In genomic region chr1:78490143-78490542, GRCm38 (mm10) we compare ENCODE assay signal across 18 mouse cellular contexts. TPM values are rescaled to one million over a fixed set of nuclear protein-coding genes. Genes with fewer than 3 reads are reported as not detected.
DNase-seq lines count a peak whose midpoint lies in the region; ATAC-seq and TF ChIP-seq lines count a peak whose summit lies in the region.
"Had no signal": no experiment of that assay in that cellular context is flagged by ENCODE, and none has a peak within 500 bp of the region (broad histone marks: within the 10 kb centered on the region; RNA-seq: fewer than 3 reads in every experiment).

No protein-coding gene starts in this region.

- H3K9ac ChIP-seq in kidney, embryonic 15.5 days: no peak overlapping the region
- peak overlapping the region; percentile 76; the same call in 1 of the 2 replicates for H3K9ac ChIP-seq in ES-Bruce4 (ENCODE audit: low read depth, poor library complexity, severe bottlenecking)
- no peak overlapping the region for H3K9ac ChIP-seq in intestine, postnatal 0 days (ENCODE audit: low read depth, low read length)

- no peak for TF ChIP-seq CTCF in ES-Bruce4 (IDR thresholded peaks at IDR 0.05; ENCODE audit: low read depth, low read length)
- TF ChIP-seq CTCF in intestine, postnatal 0 days (IDR thresholded peaks at IDR 0.05; ENCODE audit: low read depth): no peak

- no peak for ATAC-seq in kidney, embryonic 15.5 days (replicated peaks; ENCODE audit: low FRiP score)
- ATAC-seq in intestine, postnatal 0 days: no peak

- H3K4me3 ChIP-seq in kidney, embryonic 15.5 days (replicated peaks): 0 out of 2 replicates have a peak overlapping the region, but pooled peaks have one; percentile 92
- H3K4me3 ChIP-seq in ES-Bruce4 (ENCODE audit: low read depth, low read length): no peak overlapping the region
- no peak overlapping the region for H3K4me3 ChIP-seq in intestine, postnatal 0 days (ENCODE audit: low read depth, low read length)

- H3K27me3 ChIP-seq in kidney, embryonic 15.5 days: peaks cover 8% of the 10 kb centered on the region; the same call in 1 of the 2 replicates
- H3K27me3 ChIP-seq in ES-Bruce4 (ENCODE audit: control insufficient read depth, insufficient read depth, low read length, poor library complexity, severe bottlenecking): no peaks in the 10 kb centered on the region
- no peaks in the 10 kb centered on the region for H3K27me3 ChIP-seq in intestine, postnatal 0 days (replicated peaks; ENCODE audit: control insufficient read depth, insufficient read depth, low read length)
- H3K27me3 ChIP-seq: neural tube, embryonic 13.5 days had no signal

- peaks cover 13% of the 10 kb centered on the region for H3K4me1 ChIP-seq in kidney, embryonic 15.5 days
- peaks cover 5% of the 10 kb centered on the region for H3K4me1 ChIP-seq in ES-Bruce4 (ENCODE audit: control insufficient read depth, insufficient read depth, low read length)
- H3K4me1 ChIP-seq in intestine, postnatal 0 days (replicated peaks; ENCODE audit: control insufficient read depth, insufficient read depth, low read length): peaks cover 6% of the 10 kb centered on the region

- TF ChIP-seq POLR2A in ES-Bruce4 (IDR thresholded peaks at IDR 0.05; ENCODE audit: insufficient read depth, low read length): no peak

- 81% methylated on average over 1 of the region's 1 CpGs for WGBS in kidney, embryonic 15.5 days
- 70% methylated on average over 1 of the region's 1 CpGs for WGBS in intestine, postnatal 0 days

- DNase-seq in kidney, adult 18-20 months: no peak
- peak; percentile 65 for DNase-seq in A20 (ENCODE audit: low read depth, low spot score)
- no peak for DNase-seq in embryo, embryonic 11 days
- no peak for DNase-seq in gastrocnemius, postnatal 4 days (ENCODE audit: low spot score in 2 of 2)
- no peak for DNase-seq in right cerebral cortex, adult 18-20 months
- DNase-seq: adrenal gland, postnatal 10 days; cerebellum, postnatal 36 days; heart, postnatal 14 days; kidney, adult 9 months; lung, embryonic 14.5 days; right cerebral cortex, postnatal 14 days; thymus, postnatal 4 days had no signal

- H3K9me3 ChIP-seq in kidney, embryonic 15.5 days (replicated peaks): no peaks in the 10 kb centered on the region
- no peaks in the 10 kb centered on the region for H3K9me3 ChIP-seq in ES-Bruce4 (replicated peaks; ENCODE audit: control insufficient read depth, insufficient read depth, low read length, poor library complexity, severe bottlenecking)
- H3K9me3 ChIP-seq in intestine, postnatal 0 days (ENCODE audit: control insufficient read depth): no peaks in the 10 kb centered on the region
- H3K9me3 ChIP-seq: neural tube, embryonic 13.5 days had no signal

- H3K4me2 ChIP-seq in kidney, embryonic 15.5 days: peak overlapping the region; percentile 69; the same call in 1 of the 2 replicates
- peak overlapping the region; percentile 63 for H3K4me2 ChIP-seq in intestine, postnatal 0 days (replicated peaks; ENCODE audit: low read depth)

- no peak overlapping the region for H3K27ac ChIP-seq in kidney, embryonic 15.5 days
- H3K27ac ChIP-seq in ES-Bruce4 (ENCODE audit: insufficient read depth, low read length): no peak overlapping the region
- H3K27ac ChIP-seq in intestine, postnatal 0 days (ENCODE audit: low read depth, low read length): no peak overlapping the region
- H3K27ac ChIP-seq: neural tube, embryonic 13.5 days had no signal

- H3K36me3 ChIP-seq in kidney, embryonic 15.5 days: no peaks in the 10 kb centered on the region
- peaks cover 5% of the 10 kb centered on the region for H3K36me3 ChIP-seq in ES-Bruce4 (ENCODE audit: control insufficient read depth, insufficient read depth, low read length, poor library complexity, severe bottlenecking)
- no peaks in the 10 kb centered on the region for H3K36me3 ChIP-seq in intestine, postnatal 0 days (ENCODE audit: control insufficient read depth, insufficient read depth)
- H3K36me3 ChIP-seq: neural tube, embryonic 13.5 days had no signal

- no peak for TF ChIP-seq EP300 in ES-Bruce4 (IDR thresholded peaks at IDR 0.05; ENCODE audit: insufficient read depth, low read depth, low read length)

RNA-seq across cellular contexts. Expression of gene Farsb, which starts 1.4 kb away (rescaled TPM):
- 137 and 139 TPM in 2 replicates for polyA plus RNA-seq in kidney, embryonic 15.5 days (2015; fragmentation: Nextera tagmentation; extraction: Ambion mirVana)
- polyA plus RNA-seq in ES-Bruce4 (2011; ENCODE audit: insufficient read depth, insufficient read length, low read depth, missing spikeins): 171 and 179 TPM in 2 replicates
- 59.2 and 61.5 TPM in 2 replicates for polyA plus RNA-seq in intestine, postnatal 0 days (2015; fragmentation: Nextera tagmentation; extraction: Ambion mirVana)
- 10 to 100 TPM; 44.8 to 45.6 TPM for total RNA-seq in gastrocnemius, postnatal 4 days (2021)

RNA-seq across cellular contexts. Expression of gene Mogat1, which starts 20.6 kb away (rescaled TPM):
- polyA plus RNA-seq in kidney, embryonic 15.5 days (2015; fragmentation: Nextera tagmentation; extraction: Ambion mirVana): 0.47 TPM in 1 of 2 replicates, not detected in the other
- polyA plus RNA-seq in ES-Bruce4 (2011; ENCODE audit: insufficient read depth, insufficient read length, low read depth, missing spikeins): 1.2 TPM in 1 of 2 replicates, not detected in the other
- 0.44 and 0.98 TPM in 2 replicates for polyA plus RNA-seq in intestine, postnatal 0 days (2015; fragmentation: Nextera tagmentation; extraction: Ambion mirVana)
- not detected for total RNA-seq in gastrocnemius, postnatal 4 days (2021)
- total RNA-seq: heart, postnatal 14 days had no signal
- polyA plus RNA-seq: erythroblast, embryonic 14.5 days; lung, embryonic 14.5 days; midbrain, embryonic 11.5 days; neural tube, embryonic 13.5 days had no signal

RNA-seq across cellular contexts. Expression of gene BC035947, which starts 21.8 kb away (rescaled TPM):
- polyA plus RNA-seq in kidney, embryonic 15.5 days (2015; fragmentation: Nextera tagmentation; extraction: Ambion mirVana): 0.57 and 1.1 TPM in 2 replicates
- 0.52 TPM in 2 replicates for polyA plus RNA-seq in ES-Bruce4 (2011; ENCODE audit: insufficient read depth, insufficient read length, low read depth, missing spikeins)
- polyA plus RNA-seq in intestine, postnatal 0 days (2015; fragmentation: Nextera tagmentation; extraction: Ambion mirVana): 3.6 and 5.6 TPM in 2 replicates
- total RNA-seq in gastrocnemius, postnatal 4 days (2021): not detected
- total RNA-seq: heart, postnatal 14 days had no signal
- polyA plus RNA-seq: erythroblast, embryonic 14.5 days had no signal
